Mouse (Mus musculus) WW6 (cell line): Measurements from ENCODE around the gene Trim69.
"Not testable (repeated sequence)": the region's sequence is repeated elsewhere in the genome, so short reads cannot be mapped to it uniquely, and the experiment has no call there.

Experiments used
- DNase-seq: peaks from one replicate; pipeline ENCODE4 v3.0.0-alpha.2; 2013; ENCODE audit warnings: low read depth, low spot score

The Trim69 gene

DNA sequence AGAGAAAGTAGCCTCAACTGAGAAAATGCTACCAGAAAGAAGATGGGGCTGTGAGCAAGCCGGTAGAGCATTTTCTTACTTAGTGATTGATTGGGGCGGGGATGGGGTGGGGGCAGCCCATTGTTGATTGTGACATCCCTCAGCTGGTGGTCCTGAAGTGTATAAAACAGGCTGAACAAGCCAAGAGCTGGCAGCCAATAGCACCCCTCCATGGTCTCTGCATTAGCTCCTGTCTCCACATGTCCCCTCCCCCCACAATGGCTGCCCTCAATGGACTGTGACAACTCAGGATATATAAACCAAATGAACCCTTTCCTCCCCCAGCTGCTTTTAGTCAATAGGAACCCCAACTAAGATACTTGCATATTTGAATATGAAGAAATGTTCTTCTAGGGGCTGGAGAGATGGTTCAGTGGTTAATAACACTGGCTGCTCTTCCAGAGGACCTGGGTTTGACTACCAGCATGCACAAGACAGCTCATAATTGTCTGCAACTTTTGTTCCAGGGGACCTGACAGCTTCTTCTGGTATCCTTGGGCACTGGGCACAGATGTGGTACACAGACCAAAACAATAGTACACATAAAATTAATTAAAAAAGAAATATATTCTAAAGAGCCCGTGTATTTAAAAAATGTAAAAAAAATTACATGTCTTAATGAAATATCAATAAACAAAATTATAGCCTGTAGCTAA is 50.2 kb downstream of the Trim69 start:
- no peak for DNase-seq

GRCm38 (mm10) chr2:122217075-122217474 is 56.6 kb downstream of the Trim69 start:
- DNase-seq, result not testable (repeated sequence)

DNA sequence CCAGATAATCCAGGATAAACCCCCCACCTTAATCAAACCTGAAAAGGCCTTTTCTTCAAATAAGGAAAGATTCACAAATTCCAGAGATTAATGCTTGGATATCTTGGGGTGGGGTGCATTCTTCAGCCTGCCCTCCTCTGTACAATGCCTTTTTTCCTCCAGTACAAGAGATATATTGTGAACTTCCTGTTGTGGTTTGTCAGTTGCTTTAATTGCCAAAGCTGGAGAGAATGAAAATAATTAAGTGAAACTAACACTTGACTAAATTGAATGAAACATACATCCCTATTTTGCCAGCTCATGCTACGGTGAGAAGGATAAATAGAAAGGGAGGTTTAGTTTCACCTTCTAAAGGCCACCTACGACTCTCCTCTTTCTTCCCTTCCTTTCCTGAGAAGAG is 57.7 kb downstream of the Trim69 start:
- DNase-seq, result no peak

GRCm38 (mm10) chr2:122221378-122221777 is 60.9 kb downstream of the Trim69 start:
- no peak for DNase-seq

DNA sequence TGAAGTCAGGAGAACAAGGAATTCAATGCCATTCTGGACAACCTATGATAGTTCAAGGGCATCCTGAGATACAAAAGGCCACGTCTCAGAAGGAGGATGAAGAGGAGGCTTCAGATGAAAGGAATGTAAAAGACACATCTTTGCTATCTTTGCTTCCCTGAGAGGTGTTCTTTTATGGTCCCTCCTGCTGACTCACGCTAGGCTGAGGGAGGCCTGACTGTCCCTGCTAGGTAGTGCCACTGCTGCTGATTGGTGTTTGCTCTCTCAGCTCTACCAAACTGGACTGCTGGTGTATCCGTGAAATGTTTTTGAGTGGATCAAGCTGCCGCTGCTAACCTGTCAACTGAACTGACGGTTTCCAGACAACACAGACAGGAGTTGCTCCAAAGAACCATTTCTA is 61.3 kb downstream of the Trim69 start:
- DNase-seq, result no peak

GRCm38 (mm10) chr2:122222272-122222671 is 61.8 kb downstream of the Trim69 start:
- no peak for DNase-seq

- DNase-seq, result no peak
These were observed 63.2 kb downstream of the Trim69 start for GRCm38 (mm10) chr2:122223654-122224053.
